Mouse (Mus musculus) MEL-GATA-1-ER (cell line): ENCODE results near the gene Apol9b.

Experiments used
- DNase-seq: peaks from one replicate; pipeline ENCODE4 v3.0.0-alpha.2; 2012; ENCODE audit warnings: low read depth; ENCODE audit errors: extremely low read depth

The Apol9b gene

DNA sequence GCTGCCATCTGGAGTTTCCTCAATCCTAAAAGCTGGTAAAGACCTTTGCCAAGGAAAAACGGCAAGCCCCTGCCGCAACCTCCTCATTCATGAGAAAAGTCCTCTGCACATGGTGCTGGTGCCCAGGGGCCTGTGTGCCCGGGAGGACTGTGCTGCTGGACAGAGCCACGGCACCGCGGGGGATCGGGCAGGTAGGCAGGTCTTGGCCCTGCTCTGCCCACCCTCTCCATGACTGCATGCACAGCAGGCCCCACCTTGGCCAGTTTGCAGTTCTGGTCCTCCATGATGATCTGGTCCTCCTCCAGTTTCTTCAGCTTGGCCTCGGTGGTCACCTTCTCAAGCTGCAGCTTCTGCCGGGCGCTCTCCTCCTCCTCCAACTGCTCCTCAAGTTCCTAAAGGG lies 45.5 kb downstream of the Apol9b start:
- DNase-seq, result no peak

DNA sequence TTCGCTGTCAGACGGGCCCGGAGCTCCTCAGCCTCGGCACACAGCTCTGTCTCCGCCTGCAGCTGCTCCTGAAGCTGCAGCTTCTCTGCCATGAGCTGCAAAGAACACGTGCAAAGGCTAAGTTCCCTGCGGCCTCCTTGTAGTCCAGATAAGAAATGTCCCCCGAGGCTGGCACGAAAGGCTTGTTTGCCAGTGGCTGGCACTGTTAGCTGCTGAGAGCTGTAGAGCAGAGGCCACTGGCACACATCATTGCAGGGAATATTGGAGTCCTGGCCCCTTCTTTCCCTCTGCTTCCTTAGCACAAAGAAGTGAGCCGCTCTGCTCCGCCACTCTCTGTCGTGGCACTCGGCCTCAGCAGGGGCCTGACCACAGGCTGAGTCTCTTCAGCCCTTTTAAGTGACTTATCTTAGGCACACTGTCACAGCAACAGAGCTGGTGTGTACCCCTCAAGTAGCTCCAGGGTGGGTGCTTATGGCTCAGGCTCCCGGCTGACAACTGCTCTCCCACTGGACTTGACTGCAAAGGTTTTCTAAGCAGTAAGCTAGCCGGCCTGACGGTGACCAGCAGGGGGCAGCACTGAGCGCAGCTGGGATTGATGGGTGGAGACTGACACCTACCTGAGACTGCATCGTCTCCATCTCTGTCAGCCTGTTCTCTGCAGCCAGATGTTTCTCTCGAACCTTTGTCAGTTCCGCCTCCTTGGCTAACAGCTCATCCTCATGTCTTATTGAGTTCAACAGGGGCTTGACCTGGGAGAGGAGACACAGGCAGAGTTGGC lies 46.5 kb downstream of the Apol9b start:
- DNase-seq, result no peak

DNA sequence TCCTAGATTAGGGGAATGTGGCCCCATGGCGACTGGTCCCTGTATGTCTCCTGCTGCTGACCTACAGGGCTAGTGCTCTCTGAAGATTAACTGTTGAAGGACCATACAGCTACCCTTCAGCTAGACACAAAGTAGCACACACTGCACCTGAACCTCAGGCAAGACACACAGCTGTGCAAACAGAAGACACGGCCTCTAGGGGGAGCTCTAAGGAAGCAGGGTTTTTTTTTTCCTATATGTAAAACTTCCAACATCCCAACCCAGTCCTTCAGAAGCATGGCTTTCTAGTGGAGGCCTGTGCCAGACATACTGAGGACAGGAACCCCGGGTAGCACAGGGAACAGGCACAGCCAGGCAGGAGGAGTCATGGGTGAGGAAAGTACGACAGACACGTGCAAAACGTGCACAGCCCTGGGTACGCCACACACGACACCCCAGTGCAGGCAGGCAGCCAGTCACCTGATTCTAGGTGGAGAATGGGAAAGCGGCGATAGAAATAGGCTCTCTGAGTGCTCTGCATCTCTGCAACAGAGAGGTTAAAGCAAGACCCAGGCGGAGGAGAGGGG lies 53.7 kb downstream of the Apol9b start:
- no peak for DNase-seq

DNA sequence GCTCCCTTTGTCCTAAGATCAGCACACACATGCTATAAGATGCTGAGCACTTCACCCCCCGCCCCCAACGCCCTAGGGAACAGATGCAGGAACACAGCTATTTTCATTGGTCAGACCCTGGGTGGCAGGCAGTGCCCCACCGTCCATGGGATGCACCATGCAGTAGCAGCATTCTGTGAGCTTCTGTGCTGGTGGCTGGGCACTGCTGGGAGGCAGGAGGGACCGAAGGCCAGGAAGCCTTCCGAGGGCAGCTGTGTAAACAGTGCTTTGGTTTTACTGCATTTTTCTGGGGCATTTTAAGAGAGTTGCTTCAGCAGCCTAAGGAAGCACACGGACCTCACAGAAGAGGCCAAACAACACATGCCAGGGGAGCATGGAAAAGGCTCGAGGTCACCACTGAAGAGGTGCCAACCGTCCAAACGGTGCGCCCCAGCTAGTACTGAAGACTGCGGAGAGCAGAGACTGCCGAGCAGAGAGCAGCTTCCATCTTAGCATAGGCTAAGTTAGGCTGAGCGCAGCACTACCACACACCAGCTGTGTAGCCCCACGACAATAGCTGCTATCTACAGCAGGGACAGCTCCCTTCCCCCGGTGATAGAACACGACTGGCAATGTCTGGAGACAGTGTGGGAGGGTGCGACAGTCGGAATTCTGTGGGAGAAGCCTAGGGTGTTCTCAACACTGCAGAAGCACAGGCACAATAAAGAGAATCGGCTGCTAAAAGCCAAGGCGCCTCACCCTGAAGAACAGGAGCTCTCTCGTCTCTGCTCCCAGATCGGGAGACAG lies 55.4 kb downstream of the Apol9b start:
- no peak for DNase-seq

DNA sequence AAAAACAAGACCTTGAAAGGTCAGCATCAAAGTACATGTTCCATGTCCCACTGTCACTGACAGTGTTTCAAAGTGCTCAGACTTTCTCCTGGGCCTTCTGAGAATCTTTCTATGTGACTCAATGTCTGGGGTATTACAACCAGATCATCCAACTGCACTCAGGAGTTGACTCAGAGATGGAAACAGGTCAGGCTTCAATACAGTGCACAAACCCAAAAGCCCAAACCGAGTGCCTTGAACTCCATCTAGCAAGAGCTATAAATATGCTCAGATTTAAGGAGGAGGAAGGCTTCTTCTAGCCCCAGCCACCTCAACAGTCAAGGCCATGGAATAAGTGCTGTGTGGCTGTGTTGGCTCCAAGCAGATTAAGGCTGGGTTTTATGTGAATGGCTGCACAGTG lies 57.0 kb downstream of the Apol9b start:
- no peak for DNase-seq
